Comparison of ENCODE assay signal across 25 mouse cellular contexts in the genomic region with DNA sequence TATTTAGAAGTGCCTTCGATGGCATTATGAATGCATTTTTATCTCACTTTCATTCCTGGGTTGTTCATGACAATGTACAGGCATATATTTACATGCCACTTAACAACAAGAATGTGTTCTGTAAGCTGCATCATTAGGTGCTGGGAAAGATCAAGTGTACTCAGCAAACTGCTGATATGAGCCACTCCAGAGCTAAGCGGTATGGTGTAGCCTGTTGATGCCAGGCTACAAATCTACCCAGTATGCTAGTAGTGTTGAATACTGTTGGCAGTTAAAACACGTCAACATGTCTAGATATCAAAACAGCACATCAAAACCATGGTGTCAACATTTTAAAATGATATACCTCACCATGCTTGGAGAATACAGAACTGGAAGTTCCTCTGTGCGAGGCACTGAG.
DNase-seq lines count a peak whose midpoint lies in the region; ATAC-seq and TF ChIP-seq lines count a peak whose summit lies in the region.
"Had no signal": no experiment of that assay in that cellular context is flagged by ENCODE, and none has a peak within 500 bp of the region (broad histone marks: within the 10 kb centered on the region; RNA-seq: fewer than 3 reads in every experiment).

No protein-coding gene starts in this region.

- H3K36me3 ChIP-seq in heart, embryonic 11.5 days (ENCODE audit: control insufficient read depth, insufficient read depth, low read length) = no peaks in the 10 kb centered on the region
- H3K36me3 ChIP-seq in heart, embryonic 14.5 days (ENCODE audit: control insufficient read depth, insufficient read depth, low read length) = no peaks in the 10 kb centered on the region
- no peaks in the 10 kb centered on the region for H3K36me3 ChIP-seq in heart, postnatal 0 days (replicated peaks; ENCODE audit: control insufficient read depth, insufficient read depth, low read length)
- H3K36me3 ChIP-seq: embryonic facial prominence, embryonic 12.5 days; embryonic facial prominence, embryonic 15.5 days; forebrain, embryonic 12.5 days; forebrain, embryonic 15.5 days; hindbrain, embryonic 12.5 days; hindbrain, embryonic 15.5 days had no signal

- no peak overlapping the region for H3K9ac ChIP-seq in heart, embryonic 11.5 days (ENCODE audit: low read depth, low read length)
- H3K9ac ChIP-seq in heart, embryonic 14.5 days (ENCODE audit: low read length) = no peak overlapping the region
- H3K9ac ChIP-seq in heart, postnatal 0 days (replicated peaks; ENCODE audit: low read depth, low read length) = no peak overlapping the region
- H3K9ac ChIP-seq: embryonic facial prominence, embryonic 12.5 days; embryonic facial prominence, embryonic 15.5 days; forebrain, embryonic 12.5 days; forebrain, embryonic 15.5 days; hindbrain, embryonic 12.5 days; hindbrain, embryonic 15.5 days had no signal

- whole genome bisulfite sequencing in heart, embryonic 11.5 days (ENCODE audit: insufficient replicate concordance) = 54% methylated on average over 4 of the region's 4 CpGs
- 26% methylated on average over 4 of the region's 4 CpGs for WGBS in heart, embryonic 14.5 days
- WGBS in heart, postnatal 0 days = 38% methylated on average over 4 of the region's 4 CpGs

- intact Hi-C loops in heart, postnatal 14 days (cut with DNase I) = no loop called here

- H3K27me3 ChIP-seq in heart, embryonic 11.5 days (ENCODE audit: control insufficient read depth, insufficient read depth, low read length) = no peaks in the 10 kb centered on the region
- no peaks in the 10 kb centered on the region for H3K27me3 ChIP-seq in heart, embryonic 14.5 days (ENCODE audit: control insufficient read depth, insufficient read depth, low read length)
- H3K27me3 ChIP-seq in heart, postnatal 0 days (ENCODE audit: control insufficient read depth, insufficient read depth, low read length) = no peaks in the 10 kb centered on the region
- H3K27me3 ChIP-seq: embryonic facial prominence, embryonic 12.5 days; embryonic facial prominence, embryonic 15.5 days; forebrain, embryonic 12.5 days; forebrain, embryonic 15.5 days; hindbrain, embryonic 12.5 days; hindbrain, embryonic 15.5 days had no signal

- 0 out of 2 replicates have a peak, but pooled peaks have one; percentile 36 for TF ChIP-seq EP300 in heart, postnatal 0 days (IDR thresholded peaks at IDR 0.05; ENCODE audit: low read depth)

- TF ChIP-seq CTCF in heart, postnatal 0 days (IDR thresholded peaks at IDR 0.05; ENCODE audit: low read depth) = no peak

- no peaks in the 10 kb centered on the region for H3K4me1 ChIP-seq in heart, embryonic 11.5 days (ENCODE audit: control insufficient read depth, insufficient read depth, low read length)
- peaks cover 3 to 16% of the 10 kb centered on the region in 2 experiments for H3K4me1 ChIP-seq in heart, embryonic 14.5 days (ENCODE audit: control insufficient read depth in 2 of 2, insufficient read depth in 2 of 2, low read length in 2 of 2)
- peaks cover 3% of the 10 kb centered on the region; the same call in 1 of the 2 replicates for H3K4me1 ChIP-seq in heart, postnatal 0 days (ENCODE audit: control insufficient read depth, insufficient read depth)
- H3K4me1 ChIP-seq: embryonic facial prominence, embryonic 12.5 days; embryonic facial prominence, embryonic 15.5 days had no signal

- ATAC-seq in heart, embryonic 11.5 days (replicated peaks; ENCODE audit: insufficient number of reproducible peaks, low FRiP score, low TSS enrichment) = peak; percentile 72
- peak; percentile 92 for ATAC-seq in heart, embryonic 14.5 days (ENCODE audit: insufficient number of reproducible peaks, insufficient read depth, low FRiP score, low read depth)
- peak; percentile 94 for ATAC-seq in heart, postnatal 0 days (ENCODE audit: insufficient read depth, low read depth)
- ATAC-seq: CD4-positive, CD25-positive, alpha-beta regulatory T cell, adult 4 months; forebrain, embryonic 15.5 days; intestine, postnatal 0 days had no signal

- no peaks in the 10 kb centered on the region for H3K9me3 ChIP-seq in heart, embryonic 11.5 days (replicated peaks; ENCODE audit: control insufficient read depth, low read length)
- H3K9me3 ChIP-seq in heart, embryonic 14.5 days (ENCODE audit: control insufficient read depth, low read length) = no peaks in the 10 kb centered on the region
- H3K9me3 ChIP-seq in heart, postnatal 0 days (replicated peaks; ENCODE audit: control insufficient read depth, low read length) = no peaks in the 10 kb centered on the region
- H3K9me3 ChIP-seq: embryonic facial prominence, embryonic 12.5 days; embryonic facial prominence, embryonic 15.5 days; forebrain, embryonic 12.5 days; forebrain, embryonic 15.5 days; hindbrain, embryonic 12.5 days; hindbrain, embryonic 15.5 days had no signal

- no peak overlapping the region for H3K4me2 ChIP-seq in heart, embryonic 11.5 days
- peak overlapping the region; percentile 22 for H3K4me2 ChIP-seq in heart, embryonic 14.5 days (ENCODE audit: low read length)
- H3K4me2 ChIP-seq in heart, postnatal 0 days (ENCODE audit: low read depth, low read length) = peak overlapping the region; percentile 15; the same call in 1 of the 2 replicates
- H3K4me2 ChIP-seq: embryonic facial prominence, embryonic 12.5 days; embryonic facial prominence, embryonic 15.5 days; forebrain, embryonic 12.5 days; forebrain, embryonic 15.5 days; hindbrain, embryonic 12.5 days; hindbrain, embryonic 15.5 days had no signal

- no peak overlapping the region for H3K4me3 ChIP-seq in heart, embryonic 11.5 days (ENCODE audit: low read depth, low read length)
- no peak overlapping the region for H3K4me3 ChIP-seq in heart, embryonic 14.5 days (ENCODE audit: control insufficient read depth in 1 of 2, insufficient read depth in 1 of 2, low read depth in 1 of 2, low read length in 2 of 2)
- no peak overlapping the region for H3K4me3 ChIP-seq in heart, postnatal 0 days (ENCODE audit: low read depth, low read length)
- H3K4me3 ChIP-seq: embryonic facial prominence, embryonic 12.5 days; embryonic facial prominence, embryonic 15.5 days; forebrain, embryonic 12.5 days; forebrain, embryonic 15.5 days; hindbrain, embryonic 12.5 days; hindbrain, embryonic 15.5 days had no signal

- DNase-seq in heart, postnatal 14 days = no peak
- no peak for DNase-seq in heart, adult 18-20 months
- DNase-seq in heart, postnatal 0 days (ENCODE audit: low spot score) = peak; percentile 55
- no peak for DNase-seq in heart, adult 9 months (ENCODE audit: low spot score in 2 of 2)
- peak; percentile 2 for DNase-seq in thymus, postnatal 14 days
- no peak for DNase-seq in thymus, postnatal 0 days (ENCODE audit: low spot score)
- DNase-seq: adrenal gland, adult 2 months; adrenal gland, postnatal 14 days; cerebellum, adult 11 months; cerebellum, adult 2 months; cerebellum, adult 9-11 months; cerebellum, postnatal 25 days; gastrocnemius, postnatal 10 days; gastrocnemius, postnatal 36 days; kidney, adult 2 months had no signal

- H3K27ac ChIP-seq in heart, embryonic 11.5 days (ENCODE audit: low read depth, low read length) = no peak overlapping the region
- peak overlapping the region in 1 of 2 experiments; percentile 55; a peak in 1 of 4 replicates for H3K27ac ChIP-seq in heart, embryonic 14.5 days (replicated peaks in 1 of 2; ENCODE audit: control insufficient read depth in 1 of 2, insufficient read depth in 1 of 2, low read depth in 2 of 2, low read length in 2 of 2)
- peak overlapping the region; percentile 2 for H3K27ac ChIP-seq in heart, postnatal 0 days (ENCODE audit: low read depth)
- H3K27ac ChIP-seq: embryonic facial prominence, embryonic 12.5 days; embryonic facial prominence, embryonic 15.5 days; forebrain, embryonic 12.5 days; forebrain, embryonic 15.5 days; hindbrain, embryonic 12.5 days; hindbrain, embryonic 15.5 days had no signal

Comparison
In these comparisons a context has a peak if more than half of its experiments do, and no peak if none do; other contexts are left out.
1. DNase-seq: peak in heart, postnatal 0 days (single experiment) and thymus, postnatal 14 days (single experiment); none in heart, postnatal 14 days (0 of 2), heart, adult 18-20 months (0 of 2), heart, adult 9 months (0 of 2) and thymus, postnatal 0 days (single experiment).
2. Peak in every context shown above with its lines, with median percentiles within 50 percentile points of each other: ATAC-seq.